Mouse (Mus musculus) embryonic facial prominence, embryonic 15.5 days (tissue): ENCODE measurements around the gene Lrmda. TPM values are rescaled to one million over a fixed set of nuclear protein-coding genes. Genes with fewer than 3 reads are reported as not detected.

Source experiments
- ATAC-seq: fragments of 200-750 bp; cut with Nextera tagmentation; 2 replicates; pipeline ENCODE4 v1.8.0; 2017; ENCODE audit warnings: low read depth, moderate TSS enrichment; ENCODE audit not compliant: insufficient number of reproducible peaks, low FRiP score, low TSS enrichment
- H3K27ac ChIP-seq: fragments of 300-500 bp; sonication (generic); replicated peaks from 2 replicates; pipeline ENCODE4 v1.5.1; 2015; ENCODE audit warnings: mild to moderate bottlenecking, inconsistent platforms
- H3K27me3 ChIP-seq: fragments of 300-500 bp; sonication (generic); 2 replicates; pipeline ENCODE4 v1.6.1; 2015; ENCODE audit warnings: inconsistent platforms
- H3K36me3 ChIP-seq: fragments of 300-500 bp; sonication (generic); 2 replicates; pipeline ENCODE4 v1.6.1; 2015; ENCODE audit warnings: mild to moderate bottlenecking, inconsistent platforms
- H3K4me1 ChIP-seq: fragments of 300-500 bp; sonication (generic); 2 replicates; pipeline ENCODE4 v1.6.1; 2015; ENCODE audit warnings: inconsistent platforms
- H3K4me2 ChIP-seq: fragments of 300-500 bp; sonication (generic); replicated peaks from 2 replicates; pipeline ENCODE4 v1.6.1; 2015; ENCODE audit warnings: mild to moderate bottlenecking, inconsistent platforms
- H3K4me3 ChIP-seq: fragments of 300-500 bp; sonication (generic); replicated peaks from 2 replicates; pipeline ENCODE4 v1.5.1; 2015; ENCODE audit warnings: mild to moderate bottlenecking, inconsistent platforms
- H3K9ac ChIP-seq: fragments of 300-500 bp; sonication (generic); 2 replicates; pipeline ENCODE4 v1.6.1; 2015; ENCODE audit warnings: inconsistent platforms
- H3K9me3 ChIP-seq: fragments of 300-500 bp; sonication (generic); replicated peaks from 2 replicates; pipeline ENCODE4 v1.6.1; 2016; ENCODE audit warnings: inconsistent platforms
- WGBS: fragments of 180-500 bp; shearing (Covaris S2); methylation state at CpG from one replicate; pipeline ENCODE4 v1.1.7; 2015; 5-methylcytosine and 5-hydroxymethylcytosine counted together
- polyA plus RNA-seq: library from polyadenylated mRNA; unstranded; fragments of >200 nt; fragmentation: Nextera tagmentation; extraction: Ambion mirVana; gene quantifications from 2 replicates; pipeline ENCODE4 v1.2.1, GENCODE M21; 2015

Gene Lrmda
- polyA plus RNA-seq, 1 experiment from 2014 or later = 0.64 TPM

DNA sequence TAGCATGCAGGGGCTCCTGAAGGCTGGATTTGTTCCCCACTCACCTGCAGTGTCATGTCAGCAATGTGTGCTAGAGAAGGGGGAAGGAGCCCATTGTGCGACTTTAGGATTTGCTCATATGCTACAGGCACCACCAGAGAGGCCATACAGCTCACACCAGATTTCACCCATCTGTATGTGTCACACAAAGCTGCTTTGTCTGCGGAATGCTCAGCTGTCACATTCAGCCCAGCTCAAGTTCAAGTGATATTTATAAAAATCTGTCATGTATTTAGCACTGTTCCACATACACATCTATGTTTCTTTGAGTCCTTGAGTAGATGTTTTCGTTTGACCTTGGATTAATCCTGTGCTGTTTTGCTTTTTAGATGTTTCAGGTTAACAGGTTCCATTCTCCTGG is 899.0 kb downstream of the Lrmda start:
- Histone ChIP-seq H3K9me3 (no peaks in the 10 kb centered on the region), H3K9ac (no peak overlapping the region), H3K4me3 (no peak overlapping the region), H3K36me3 (no peaks in the 10 kb centered on the region), H3K4me1 (peaks cover 25% of the 10 kb centered on the region), H3K27ac (peak overlapping the region; percentile 8; the same call in 1 of the 2 replicates), H3K27me3 (no peaks in the 10 kb centered on the region), H3K4me2 (no peak overlapping the region)
- WGBS = 66% methylated on average over 3 of the region's 3 CpGs
- no peak for ATAC-seq

GRCm38 (mm10) chr14:22918931-22919330 is 899.4 kb downstream of the Lrmda start:
- H3K36me3 ChIP-seq = no peaks in the 10 kb centered on the region
- WGBS = 54% methylated on average over 2 of the region's 2 CpGs
- H3K4me3 ChIP-seq = no peak overlapping the region

GRCm38 (mm10) chr14:22921152-22921551 is 901.6 kb downstream of the Lrmda start:
- Histone ChIP-seq H3K4me3 (no peak overlapping the region), H3K4me1 (peaks cover 25% of the 10 kb centered on the region), H3K9me3 (no peaks in the 10 kb centered on the region), H3K4me2 (no peak overlapping the region), H3K36me3 (no peaks in the 10 kb centered on the region), H3K9ac (no peak overlapping the region), H3K27me3 (no peaks in the 10 kb centered on the region), H3K27ac (peak overlapping the region; percentile 48; the same call in 1 of the 2 replicates)
- ATAC-seq = no peak

More at GRCm38 (mm10) chr14:22918931-22919330, 899.4 kb downstream of the Lrmda start:
- 0 out of 2 replicates have a peak, but pooled peaks have one; percentile 41 for ATAC-seq
- no peak overlapping the region for H3K4me2 ChIP-seq
- H3K9me3 ChIP-seq = no peaks in the 10 kb centered on the region
- peaks cover 25% of the 10 kb centered on the region for H3K4me1 ChIP-seq
- no peaks in the 10 kb centered on the region for H3K27me3 ChIP-seq
- H3K27ac ChIP-seq = peak overlapping the region; percentile 8; the same call in 1 of the 2 replicates
- no peak overlapping the region for H3K9ac ChIP-seq

DNA sequence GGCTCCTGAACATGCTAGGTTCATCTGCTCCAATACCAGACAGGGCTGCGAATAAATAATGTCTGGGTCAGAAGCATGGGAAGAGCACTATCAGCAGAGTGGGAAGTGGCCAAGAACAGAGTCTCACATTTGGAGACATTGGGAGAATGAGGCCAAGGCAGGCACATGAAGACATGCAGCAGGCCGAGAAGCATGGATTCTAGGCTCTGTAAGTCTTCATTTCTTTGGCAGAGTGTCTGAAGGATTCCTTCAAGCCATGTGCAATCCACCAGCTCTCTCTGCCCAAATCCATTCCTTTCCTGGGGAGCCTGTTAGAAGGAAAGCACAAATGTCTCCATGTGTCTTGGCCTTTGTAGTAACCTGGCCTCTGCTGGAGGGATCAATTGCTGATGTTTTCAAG is 902.3 kb downstream of the Lrmda start:
- Histone ChIP-seq H3K4me2 (no peak overlapping the region), H3K4me1 (peaks cover 25% of the 10 kb centered on the region), H3K36me3 (no peaks in the 10 kb centered on the region), H3K9ac (no peak overlapping the region), H3K27ac (peak overlapping the region; percentile 48), H3K27me3 (no peaks in the 10 kb centered on the region), H3K9me3 (no peaks in the 10 kb centered on the region), H3K4me3 (no peak overlapping the region)
- 74% methylated on average over 2 of the region's 2 CpGs for whole genome bisulfite sequencing
- ATAC-seq = no peak

DNA sequence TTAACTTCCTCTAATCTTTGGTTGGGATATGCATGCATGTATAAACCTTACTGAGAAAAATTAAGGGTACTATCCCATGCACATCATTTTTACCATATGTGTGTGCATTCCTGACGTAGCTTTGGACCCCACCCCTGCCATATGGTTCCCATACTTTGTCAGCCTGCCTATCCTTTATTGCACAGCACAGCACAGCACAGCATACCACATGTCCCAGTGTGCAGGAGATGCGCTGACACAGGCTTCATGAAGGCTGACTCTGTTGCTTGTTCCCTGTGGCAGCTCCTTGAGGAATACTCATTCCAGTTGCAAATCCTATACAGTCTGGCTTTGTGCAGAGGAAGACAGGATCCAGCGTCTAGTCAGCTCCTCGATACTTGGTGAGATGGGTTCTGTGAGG is 903.1 kb downstream of the Lrmda start:
- Histone ChIP-seq H3K4me3 (no peak overlapping the region), H3K9me3 (no peaks in the 10 kb centered on the region), H3K27ac (peak overlapping the region; percentile 76), H3K27me3 (no peaks in the 10 kb centered on the region), H3K9ac (no peak overlapping the region), H3K4me2 (peak overlapping the region; percentile 15; the same call in 1 of the 2 replicates), H3K36me3 (no peaks in the 10 kb centered on the region), H3K4me1 (peaks cover 25% of the 10 kb centered on the region)
- peak; percentile 82 for ATAC-seq
- WGBS = 45% methylated on average over 4 of the region's 4 CpGs

GRCm38 (mm10) chr14:22923251-22923650 is 903.7 kb downstream of the Lrmda start:
- H3K9me3 ChIP-seq = no peaks in the 10 kb centered on the region
- H3K27ac ChIP-seq = no peak overlapping the region
- peaks cover 25% of the 10 kb centered on the region for H3K4me1 ChIP-seq
- H3K4me3 ChIP-seq = no peak overlapping the region
- no peak for ATAC-seq
- H3K4me2 ChIP-seq = no peak overlapping the region
- no peaks in the 10 kb centered on the region for H3K36me3 ChIP-seq
- WGBS = 51% methylated on average over 1 of the region's 2 CpGs
- no peaks in the 10 kb centered on the region for H3K27me3 ChIP-seq
- no peak overlapping the region for H3K9ac ChIP-seq

GRCm38 (mm10) chr14:22928263-22928662 is 908.8 kb downstream of the Lrmda start:
- WGBS = 94% methylated on average over 2 of the region's 2 CpGs
- no peak for ATAC-seq
- Histone ChIP-seq H3K36me3 (no peaks in the 10 kb centered on the region), H3K4me2 (no peak overlapping the region), H3K4me1 (peaks cover 14% of the 10 kb centered on the region), H3K27ac (no peak overlapping the region), H3K9me3 (no peaks in the 10 kb centered on the region), H3K9ac (no peak overlapping the region), H3K27me3 (no peaks in the 10 kb centered on the region), H3K4me3 (no peak overlapping the region)

- no peaks in the 10 kb centered on the region for H3K9me3 ChIP-seq
- WGBS = 87% methylated on average over 1 of the region's 1 CpGs
- H3K27ac ChIP-seq = no peak overlapping the region
- ATAC-seq = no peak
- no peak overlapping the region for H3K4me2 ChIP-seq
- no peaks in the 10 kb centered on the region for H3K27me3 ChIP-seq
- no peaks in the 10 kb centered on the region for H3K36me3 ChIP-seq
- H3K4me1 ChIP-seq = peaks cover 14% of the 10 kb centered on the region
- no peak overlapping the region for H3K9ac ChIP-seq
- no peak overlapping the region for H3K4me3 ChIP-seq
Observed at GRCm38 (mm10) chr14:22928683-22929082, 909.2 kb downstream of the Lrmda start.

- Histone ChIP-seq H3K27ac (no peak overlapping the region), H3K27me3 (no peaks in the 10 kb centered on the region), H3K9ac (no peak overlapping the region), H3K4me1 (peaks cover 14% of the 10 kb centered on the region), H3K36me3 (no peaks in the 10 kb centered on the region), H3K9me3 (no peaks in the 10 kb centered on the region), H3K4me3 (no peak overlapping the region), H3K4me2 (no peak overlapping the region)
- WGBS = 71% methylated on average over 2 of the region's 2 CpGs
- ATAC-seq = no peak
Observed at GRCm38 (mm10) chr14:22929585-22929984, 910.1 kb downstream of the Lrmda start.

DNA sequence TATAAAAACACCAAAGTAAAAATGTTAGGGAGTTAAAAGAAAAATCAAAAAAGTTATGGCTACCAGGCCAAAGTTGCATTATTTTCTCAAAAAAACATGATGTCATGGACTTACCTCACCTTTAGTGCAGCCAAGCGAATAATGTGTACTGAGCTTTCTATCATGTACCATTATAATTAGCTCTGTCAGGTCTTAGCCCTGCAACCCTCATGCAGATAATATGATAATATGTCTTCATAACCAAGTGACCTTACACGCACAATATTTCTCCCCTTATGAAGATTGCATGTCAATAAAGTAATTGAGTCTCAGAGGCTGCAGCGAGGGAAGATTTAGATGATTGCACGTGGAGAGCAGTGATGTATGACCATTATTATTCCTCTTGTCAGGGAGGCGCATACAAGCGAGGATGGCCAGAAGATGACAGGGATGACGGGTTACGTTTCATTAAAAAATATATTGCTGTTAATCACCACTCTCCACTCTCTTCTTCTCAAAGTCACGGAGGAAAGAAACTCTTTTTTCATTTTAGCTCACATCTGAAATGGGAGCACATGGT is 911.1 kb downstream of the Lrmda start:
- no peaks in the 10 kb centered on the region for H3K36me3 ChIP-seq
- ATAC-seq = no peak
- H3K4me1 ChIP-seq = peaks cover 14% of the 10 kb centered on the region
- H3K9me3 ChIP-seq = no peaks in the 10 kb centered on the region
- no peak overlapping the region; the same call in 1 of the 2 replicates for H3K27ac ChIP-seq
- 83% methylated on average over 9 of the region's 9 CpGs for WGBS
- no peak overlapping the region for H3K9ac ChIP-seq
- no peak overlapping the region for H3K4me3 ChIP-seq
- no peak overlapping the region for H3K4me2 ChIP-seq
- no peaks in the 10 kb centered on the region for H3K27me3 ChIP-seq

- 56% methylated on average over 4 of the region's 4 CpGs for WGBS
- no peaks in the 10 kb centered on the region for H3K9me3 ChIP-seq
- no peak overlapping the region for H3K4me2 ChIP-seq
- peak overlapping the region; percentile 5; the same call in 1 of the 2 replicates for H3K27ac ChIP-seq
- no peak overlapping the region for H3K4me3 ChIP-seq
- H3K36me3 ChIP-seq = no peaks in the 10 kb centered on the region
- ATAC-seq = 0 out of 2 replicates have a peak, but pooled peaks have one; percentile 54
- H3K27me3 ChIP-seq = no peaks in the 10 kb centered on the region
- no peak overlapping the region for H3K9ac ChIP-seq
- peaks cover 14% of the 10 kb centered on the region for H3K4me1 ChIP-seq
Observed at GRCm38 (mm10) chr14:22931114-22931822, 911.8 kb downstream of the Lrmda start.
